ENCODE assay signal across 31 mouse cellular contexts in the genomic region with DNA sequence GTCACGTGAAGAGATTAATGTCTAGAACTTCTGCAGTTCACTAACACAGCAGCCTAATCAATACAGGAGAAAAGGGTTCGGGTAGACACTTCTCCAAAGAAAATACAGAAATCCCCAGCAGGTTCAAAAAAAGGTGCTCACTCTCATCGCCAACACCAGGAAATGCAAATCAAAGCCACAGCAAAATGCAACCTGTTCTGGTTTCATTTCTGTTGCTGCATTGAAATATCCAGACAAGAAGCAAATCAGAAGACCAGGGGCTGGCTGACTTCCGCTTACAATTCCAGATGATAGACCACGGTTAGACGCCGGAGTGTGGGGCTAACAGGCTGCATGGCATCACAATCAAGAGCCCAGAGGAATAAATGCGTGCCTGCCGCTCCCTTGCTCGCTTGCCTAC. TPM values are rescaled to one million over a fixed set of nuclear protein-coding genes. Genes with fewer than 3 reads are reported as not detected.
A peak's percentile ranks its signal among the peaks of the same experiment; 100 is the strongest.
DNase-seq lines count a peak whose midpoint lies in the region; ATAC-seq and TF ChIP-seq lines count a peak whose summit lies in the region.
"Had no signal": no experiment of that assay in that cellular context is flagged by ENCODE, and none has a peak within 500 bp of the region (broad histone marks: within the 10 kb centered on the region; RNA-seq: fewer than 3 reads in every experiment).

No protein-coding gene starts in this region.

- 78% methylated on average over 10 of the region's 10 CpGs for WGBS in liver, embryonic 11.5 days
- WGBS in midbrain, embryonic 15.5 days: 87% methylated on average over 10 of the region's 10 CpGs

- no peak overlapping the region for H3K9ac ChIP-seq in liver, embryonic 11.5 days (ENCODE audit: low read depth, low read length)
- no peak overlapping the region for H3K9ac ChIP-seq in midbrain, embryonic 15.5 days
- H3K9ac ChIP-seq: embryonic facial prominence, embryonic 15.5 days; forebrain, embryonic 12.5 days; forebrain, postnatal 0 days; heart, embryonic 15.5 days; hindbrain, embryonic 12.5 days; liver, embryonic 15.5 days; lung, embryonic 14.5 days had no signal

- peaks cover 3% of the 10 kb centered on the region; the same call in 1 of the 2 replicates for H3K4me1 ChIP-seq in bone marrow macrophage, adult 2 months (ENCODE audit: control insufficient read depth, insufficient read depth, low read length)
- no peaks in the 10 kb centered on the region for H3K4me1 ChIP-seq in liver, embryonic 11.5 days (replicated peaks; ENCODE audit: control insufficient read depth, insufficient read depth, low read length)
- H3K4me1 ChIP-seq in midbrain, embryonic 15.5 days: no peaks in the 10 kb centered on the region
- H3K4me1 ChIP-seq: embryonic facial prominence, embryonic 15.5 days; forebrain, embryonic 12.5 days; hindbrain, embryonic 12.5 days; liver, embryonic 15.5 days had no signal

- H3K27me3 ChIP-seq in liver, embryonic 11.5 days (replicated peaks; ENCODE audit: control insufficient read depth, insufficient read depth, low read length): no peaks in the 10 kb centered on the region; the same call in 1 of the 2 replicates
- H3K27me3 ChIP-seq in midbrain, embryonic 15.5 days (replicated peaks): no peaks in the 10 kb centered on the region
- H3K27me3 ChIP-seq: embryonic facial prominence, embryonic 15.5 days; heart, embryonic 15.5 days; hindbrain, embryonic 12.5 days had no signal

- no peak overlapping the region for H3K4me2 ChIP-seq in liver, embryonic 11.5 days
- no peak overlapping the region for H3K4me2 ChIP-seq in midbrain, embryonic 15.5 days
- H3K4me2 ChIP-seq: embryonic facial prominence, embryonic 15.5 days; forebrain, embryonic 12.5 days; heart, embryonic 15.5 days; hindbrain, embryonic 12.5 days; liver, embryonic 15.5 days; lung, embryonic 14.5 days had no signal

- H3K4me3 ChIP-seq in bone marrow macrophage, adult 2 months (ENCODE audit: insufficient read depth, low read length): peak overlapping the region; percentile 26; the same call in 1 of the 2 replicates
- H3K4me3 ChIP-seq in liver, embryonic 11.5 days (ENCODE audit: low read depth, low read length): no peak overlapping the region
- H3K4me3 ChIP-seq in midbrain, embryonic 15.5 days: no peak overlapping the region
- H3K4me3 ChIP-seq: embryonic facial prominence, embryonic 10.5 days; embryonic facial prominence, embryonic 15.5 days; forebrain, embryonic 12.5 days; heart, embryonic 10.5 days; heart, embryonic 15.5 days; hindbrain, embryonic 12.5 days; liver, embryonic 15.5 days; midbrain, embryonic 10.5 days had no signal

- H3K36me3 ChIP-seq in liver, embryonic 11.5 days (ENCODE audit: control insufficient read depth, insufficient read depth, low read length): no peaks in the 10 kb centered on the region
- no peaks in the 10 kb centered on the region for H3K36me3 ChIP-seq in midbrain, embryonic 15.5 days (replicated peaks)
- H3K36me3 ChIP-seq: embryonic facial prominence, embryonic 10.5 days; embryonic facial prominence, embryonic 15.5 days; forebrain, embryonic 12.5 days; heart, embryonic 10.5 days; heart, embryonic 15.5 days; hindbrain, embryonic 12.5 days; liver, embryonic 15.5 days; midbrain, embryonic 10.5 days had no signal

- no peak for ATAC-seq in liver, embryonic 11.5 days (replicated peaks; ENCODE audit: low FRiP score)
- ATAC-seq in midbrain, embryonic 15.5 days (replicated peaks): no peak
- no peak for ATAC-seq in monocyte, adult 5-6 weeks (replicated peaks; ENCODE audit: insufficient number of reproducible peaks, low FRiP score, low TSS enrichment, poor library complexity, severe bottlenecking)

- H3K27ac ChIP-seq in bone marrow macrophage, adult 2 months (ENCODE audit: insufficient read depth, low read depth, low read length): no peak overlapping the region
- H3K27ac ChIP-seq in liver, embryonic 11.5 days (ENCODE audit: low read depth, low read length): no peak overlapping the region
- no peak overlapping the region for H3K27ac ChIP-seq in midbrain, embryonic 15.5 days
- H3K27ac ChIP-seq: embryonic facial prominence, embryonic 10.5 days; embryonic facial prominence, embryonic 15.5 days; forebrain, embryonic 12.5 days; heart, embryonic 10.5 days; heart, embryonic 15.5 days; hindbrain, embryonic 12.5 days; liver, embryonic 15.5 days; midbrain, embryonic 10.5 days; stomach, postnatal 0 days had no signal

- no peaks in the 10 kb centered on the region for H3K9me3 ChIP-seq in liver, embryonic 11.5 days (ENCODE audit: control insufficient read depth, low read length)
- no peaks in the 10 kb centered on the region for H3K9me3 ChIP-seq in midbrain, embryonic 15.5 days
- H3K9me3 ChIP-seq: embryonic facial prominence, embryonic 10.5 days; embryonic facial prominence, embryonic 15.5 days; forebrain, embryonic 12.5 days; heart, embryonic 10.5 days; heart, embryonic 15.5 days; hindbrain, embryonic 12.5 days; liver, embryonic 15.5 days; midbrain, embryonic 10.5 days had no signal

- no peak for TF ChIP-seq POLR2A in bone marrow macrophage, adult 2 months (IDR thresholded peaks at IDR 0.05; ENCODE audit: borderline replicate concordance, low read depth, low read length)

- no peak for TF ChIP-seq CTCF in bone marrow macrophage, adult 2 months (IDR thresholded peaks at IDR 0.05; ENCODE audit: low read depth, low read length)

- peak; percentile 69 to 74 for DNase-seq in B cell, adult 2 months
- DNase-seq in CD4-positive, CD25-positive, alpha-beta regulatory T cell, adult 2 months (ENCODE audit: low read depth, low spot score): peak; percentile 50
- DNase-seq in naive thymus-derived CD4-positive, alpha-beta T cell, adult 2 months (ENCODE audit: low read depth): peak; percentile 67
- DNase-seq in liver, embryonic 11.5 days (ENCODE audit: low spot score): no peak
- DNase-seq in layer of hippocampus, adult 18-20 months (ENCODE audit: low spot score in 2 of 2): no peak
- DNase-seq: adrenal gland, postnatal 14 days; cerebellum, adult 18-20 months; cerebellum, postnatal 14 days; forebrain, postnatal 0 days; gastrocnemius, postnatal 10 days; kidney, adult 11 months; kidney, postnatal 14 days; liver; lung, embryonic 14.5 days; lung, postnatal 14 days; retina, postnatal 1 day; right cerebral cortex, postnatal 14 days; thymus, adult 18-20 months; thymus, postnatal 36 days had no signal

RNA-seq across cellular contexts. Expression of a gene that starts 9.3 kb away (rescaled TPM):
- polyA plus RNA-seq in bone marrow macrophage, adult 2 months (2012; ENCODE audit: insufficient read depth, insufficient read length, missing spikeins): 0.39 and 1.4 TPM in 2 replicates
- polyA plus RNA-seq in liver, embryonic 11.5 days (2014; fragmentation: Nextera tagmentation; extraction: Ambion mirVana): 3.7 and 4.8 TPM in 2 replicates
- total RNA-seq in layer of hippocampus, adult 18-20 months (2021): 10 to 100 TPM in 1 of 2 experiments, 1 to 10 TPM in 1; 9.1 to 12.9 TPM
- 22.3 and 25.3 TPM in 2 replicates for polyA plus RNA-seq in midbrain, embryonic 15.5 days (2015; fragmentation: Nextera tagmentation; extraction: Ambion mirVana)
- 3.0 to 31.8 TPM (median 7.1 TPM) in 3 replicates for total RNA-seq in monocyte, adult 5-6 weeks (2017)

Comparison
In these comparisons a context has a peak if more than half of its experiments do, and no peak if none do; other contexts are left out.
1. DNase-seq: peak in B cell, adult 2 months (2 of 2), CD4-positive, CD25-positive, alpha-beta regulatory T cell, adult 2 months (single experiment) and naive thymus-derived CD4-positive, alpha-beta T cell, adult 2 months (single experiment); none in liver, embryonic 11.5 days (single experiment) and layer of hippocampus, adult 18-20 months (0 of 2).